Mouse (Mus musculus) common myeloid progenitor, adult 5-6 weeks (primary cell): ENCODE measurements around the gene Olfr1222. TPM values are rescaled to one million over a fixed set of nuclear protein-coding genes. Genes with fewer than 3 reads are reported as not detected.
"Not testable (repeated sequence)": the region's sequence is repeated elsewhere in the genome, so short reads cannot be mapped to it uniquely, and the experiment has no call there.

Source experiments
- ATAC-seq: replicated peaks from 2 replicates; pipeline ENCODE4 v1.8.0; 2016; ENCODE audit warnings: low read depth, mild to moderate bottlenecking, moderate TSS enrichment, inconsistent platforms; ENCODE audit not compliant: poor library complexity, severe bottlenecking
- total RNA-seq: library from RNA; stranded (forward); fragments of 200-1000, 187-1606 nt; gene quantifications from 2 replicates; pipeline ENCODE4 v1.2.3, GENCODE M21; 2017

Gene Olfr1222
- total RNA-seq = not detected in 2 replicates

DNA sequence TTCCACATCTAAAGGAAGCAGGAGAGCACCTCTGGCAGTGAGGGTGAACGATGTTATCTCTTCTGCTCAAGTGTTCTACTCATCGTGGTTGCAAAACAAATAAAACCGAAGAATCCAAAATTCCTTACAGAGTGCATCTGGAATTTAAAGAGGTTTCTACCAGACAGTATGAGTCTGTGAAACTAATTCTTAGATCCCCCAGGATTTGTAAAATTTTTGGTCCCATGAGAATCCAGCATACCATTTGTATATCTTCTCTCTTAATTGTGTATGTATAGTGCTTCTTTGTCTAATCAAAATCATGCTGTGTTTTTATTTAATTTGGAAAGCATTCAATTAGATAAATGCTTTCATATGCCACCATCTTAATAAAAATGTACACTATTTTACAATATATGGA, at the start of gene Olfr1222:
TSS of gene Olfr1222 (minus strand) at position 101 of the 400 bp plus-strand sequence.
- ATAC-seq = no peak

DNA sequence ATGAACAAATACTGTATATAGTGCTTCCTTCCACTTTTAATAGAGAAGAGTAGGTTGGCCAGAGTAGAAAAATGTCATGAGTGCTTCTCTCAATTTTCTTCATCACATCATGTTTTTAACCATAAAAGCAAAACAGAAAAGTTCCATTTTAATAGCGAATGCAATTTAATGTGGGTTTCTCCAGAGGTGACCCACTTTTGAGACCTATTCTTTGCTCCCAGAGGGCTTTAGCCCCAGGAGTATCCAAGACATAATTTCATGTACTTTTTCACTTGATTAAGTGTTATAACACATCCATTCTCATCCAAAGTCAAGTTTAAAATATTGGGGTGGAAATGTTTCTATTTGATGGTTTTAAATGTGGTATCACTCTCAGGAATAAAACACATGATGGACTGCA, 41.7 kb upstream of the Olfr1222 start, which contains the start of gene Olfr1225:
TSS of gene Olfr1225 (minus strand) at position 101 of the 400 bp plus-strand sequence.
- ATAC-seq = no peak

DNA sequence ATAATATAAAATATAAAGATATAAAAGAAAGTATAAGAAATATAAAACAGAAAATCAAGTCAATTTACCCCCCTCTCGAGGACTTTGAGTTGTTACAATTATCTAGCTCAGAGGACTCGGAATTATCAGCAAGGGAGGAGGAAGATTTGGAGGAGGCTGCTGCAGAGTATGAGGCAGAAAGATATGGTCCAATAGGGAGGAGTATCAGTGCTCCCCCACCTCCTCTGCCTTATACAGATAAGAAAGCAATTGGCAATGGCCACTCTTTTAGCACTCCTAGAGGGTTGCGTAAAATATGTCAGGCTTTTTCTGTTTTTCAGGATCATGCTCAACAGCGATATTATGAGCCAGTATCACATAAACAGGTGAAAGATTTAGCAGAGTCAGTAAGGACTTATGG, 31.9 kb upstream of the Olfr1222 start:
- ATAC-seq = not testable (repeated sequence)

- ATAC-seq = not testable (repeated sequence)
Observed at GRCm38 (mm10) chr2:89163991-89164390, 31.1 kb upstream of the Olfr1222 start, which contains the start of gene Olfr1224-ps1. TSS of gene Olfr1224-ps1 (minus strand) at chr2:89164091.

GRCm38 (mm10) chr2:89151460-89151859, 18.6 kb upstream of the Olfr1222 start, which contains the start of gene Olfr1223:
TSS of gene Olfr1223 (minus strand) at chr2:89151560.
- ATAC-seq = no peak

DNA sequence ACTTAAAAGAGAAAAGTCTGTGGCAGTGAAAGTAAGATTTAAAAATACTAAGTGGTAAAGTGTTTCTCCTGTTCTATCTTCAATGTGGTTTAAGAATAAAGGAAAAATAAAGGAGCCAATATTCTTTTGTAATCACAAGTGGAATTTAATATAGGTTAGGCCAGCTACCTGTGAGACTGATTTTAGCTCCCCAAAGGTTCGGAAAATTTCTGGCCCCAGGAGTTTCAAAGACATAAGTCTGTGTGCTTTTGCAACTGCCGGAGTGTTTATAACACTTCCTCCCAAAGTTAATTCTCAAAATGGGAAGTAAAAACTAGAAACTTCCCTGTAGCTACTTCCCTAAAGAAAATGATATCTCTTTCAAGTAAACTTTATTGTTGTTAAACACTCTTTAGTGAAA, 15.7 kb downstream of the Olfr1222 start, which contains the start of gene Olfr1221:
TSS of gene Olfr1221 (minus strand) at position 101 of the 400 bp plus-strand sequence.
- ATAC-seq = no peak

DNA sequence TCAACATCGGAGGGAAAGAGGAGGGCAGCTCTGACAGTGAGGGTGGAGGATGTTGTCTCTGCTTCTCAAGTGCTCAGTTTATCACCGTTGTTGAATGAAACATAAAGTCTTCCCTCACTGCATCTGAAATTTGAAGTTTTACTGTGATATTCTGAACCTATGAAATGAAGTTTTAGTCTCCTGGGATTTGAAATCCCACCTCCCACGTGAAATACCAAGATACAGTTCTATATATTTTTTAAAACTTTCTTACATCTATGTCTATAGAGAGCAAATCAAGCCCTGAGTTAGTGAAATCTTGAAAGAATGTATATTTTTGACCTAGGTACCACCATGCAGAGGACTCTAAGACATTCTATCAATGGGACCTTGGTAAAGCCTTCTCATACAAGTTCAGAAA, 26.1 kb downstream of the Olfr1222 start, which contains the start of gene Olfr1220:
TSS of gene Olfr1220 (minus strand) at position 101 of the 400 bp plus-strand sequence.
- ATAC-seq = no peak

DNA sequence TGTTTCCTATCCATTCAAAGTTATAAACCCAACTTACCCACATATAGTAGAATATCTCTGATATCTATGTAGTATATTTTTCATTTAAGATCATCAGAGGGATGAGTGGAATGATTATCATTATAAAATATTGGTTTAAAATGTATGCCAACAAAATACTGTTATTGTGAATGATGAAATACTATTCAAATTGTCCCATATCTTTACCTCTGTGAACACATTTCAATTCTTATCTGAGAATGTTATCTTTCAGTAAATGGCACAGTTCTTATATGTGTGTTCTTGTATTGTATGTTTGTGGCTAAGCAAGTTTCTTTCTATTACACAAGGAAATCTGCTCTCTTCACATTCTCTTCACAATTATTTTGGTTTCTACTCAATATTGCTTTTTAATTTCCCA, 27.2 kb downstream of the Olfr1222 start:
- ATAC-seq = no peak

- no peak for ATAC-seq
Observed at GRCm38 (mm10) chr2:89093848-89094247, 39.0 kb downstream of the Olfr1222 start.

GRCm38 (mm10) chr2:89083413-89083812, 49.4 kb downstream of the Olfr1222 start, which contains the start of gene Olfr1219:
TSS of gene Olfr1219 (minus strand) at chr2:89083513.
- no peak for ATAC-seq

GRCm38 (mm10) chr2:89081487-89081886, 51.4 kb downstream of the Olfr1222 start:
- ATAC-seq = no peak

Other genes with a start within 250 kb of the Olfr1222 start
- gene Olfr1208, start 230.7 kb downstream of the Olfr1222 start, total RNA-seq = not detected in 2 replicates
- not detected in 2 replicates for gene Olfr1209, start 217.9 kb downstream of the Olfr1222 start, total RNA-seq
- not detected in 2 replicates for gene Olfr1211, start 194.9 kb downstream of the Olfr1222 start, total RNA-seq
- gene Olfr1212, start 179.1 kb downstream of the Olfr1222 start, total RNA-seq = not detected in 2 replicates
- gene Gm13762, start 152.8 kb downstream of the Olfr1222 start, total RNA-seq = not detected in 2 replicates
- gene Olfr1214, start 140.4 kb downstream of the Olfr1222 start, total RNA-seq = not detected in 2 replicates
- gene Olfr1215, start 126.1 kb downstream of the Olfr1222 start, total RNA-seq = not detected in 2 replicates
- gene Olfr1216, start 114.7 kb downstream of the Olfr1222 start, total RNA-seq = not detected in 2 replicates
- gene Olfr1217, start 101.0 kb downstream of the Olfr1222 start, total RNA-seq = not detected in 2 replicates
- gene Olfr1218, start 71.9 kb downstream of the Olfr1222 start, total RNA-seq = not detected in 2 replicates
- gene Olfr1219, start 49.5 kb downstream of the Olfr1222 start, total RNA-seq = not detected in 2 replicates
- not detected in 2 replicates for gene Olfr1220, start 26.2 kb downstream of the Olfr1222 start, total RNA-seq
- not detected in 2 replicates for gene Olfr1221, start 15.8 kb downstream of the Olfr1222 start, total RNA-seq
- gene Olfr1223, start 18.5 kb upstream of the Olfr1222 start, total RNA-seq = not detected in 2 replicates
- gene Olfr1224-ps1, start 31.0 kb upstream of the Olfr1222 start, total RNA-seq = not detected in 2 replicates
- gene Olfr1225, start 41.6 kb upstream of the Olfr1222 start, total RNA-seq = not detected in 2 replicates
- not detected in 2 replicates for gene Olfr1226, start 67.0 kb upstream of the Olfr1222 start, total RNA-seq
- gene Olfr1228, start 121.0 kb upstream of the Olfr1222 start, total RNA-seq = not detected in 2 replicates
- gene Olfr1229, start 155.0 kb upstream of the Olfr1222 start, total RNA-seq = not detected in 2 replicates
- not detected in 2 replicates for gene Olfr1230, start 164.2 kb upstream of the Olfr1222 start, total RNA-seq
- gene Olfr1231, start 174.0 kb upstream of the Olfr1222 start, total RNA-seq = not detected in 2 replicates
- not detected in 2 replicates for gene Olfr1232, start 196.6 kb upstream of the Olfr1222 start, total RNA-seq
- not detected in 2 replicates for gene Olfr1233, start 209.3 kb upstream of the Olfr1222 start, total RNA-seq
- gene Olfr1234, start 231.8 kb upstream of the Olfr1222 start, total RNA-seq = not detected in 2 replicates